Mouse (Mus musculus) cerebellum, adult (tissue): Measurements from ENCODE around the gene Arhgdia.
"Not testable (repeated sequence)": the region's sequence is repeated elsewhere in the genome, so short reads cannot be mapped to it uniquely, and the experiment has no call there.

Experiments used
- ATAC-seq: cut with Nextera tagmentation; 2 replicates; pipeline ENCODE4 v1.9.2; 2017; ENCODE audit warnings: mild to moderate bottlenecking, moderate library complexity, mixed read lengths; ENCODE audit not compliant: insufficient number of reproducible peaks, low FRiP score, low TSS enrichment

Gene Arhgdia

DNA sequence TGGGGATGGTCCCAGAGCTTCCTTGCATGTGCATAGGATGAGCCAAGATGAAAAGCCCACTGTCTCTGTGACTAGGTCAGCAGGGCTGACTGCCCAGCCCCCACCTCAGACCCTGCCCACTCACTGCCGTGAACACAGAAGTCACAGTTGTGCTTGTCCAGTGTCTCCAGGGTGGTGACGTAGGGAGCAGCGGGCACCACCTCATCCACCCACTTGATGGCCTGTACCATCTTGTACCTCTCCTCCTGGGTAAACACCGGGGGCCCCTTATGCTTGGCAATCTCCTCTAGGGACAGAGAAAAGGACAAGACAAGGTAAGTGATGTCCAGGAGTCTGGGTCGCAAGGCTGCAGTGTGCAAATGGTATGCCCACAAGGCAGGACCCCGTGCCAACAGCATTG lies 33.7 kb upstream of the Arhgdia start:
- ATAC-seq, result no peak

DNA sequence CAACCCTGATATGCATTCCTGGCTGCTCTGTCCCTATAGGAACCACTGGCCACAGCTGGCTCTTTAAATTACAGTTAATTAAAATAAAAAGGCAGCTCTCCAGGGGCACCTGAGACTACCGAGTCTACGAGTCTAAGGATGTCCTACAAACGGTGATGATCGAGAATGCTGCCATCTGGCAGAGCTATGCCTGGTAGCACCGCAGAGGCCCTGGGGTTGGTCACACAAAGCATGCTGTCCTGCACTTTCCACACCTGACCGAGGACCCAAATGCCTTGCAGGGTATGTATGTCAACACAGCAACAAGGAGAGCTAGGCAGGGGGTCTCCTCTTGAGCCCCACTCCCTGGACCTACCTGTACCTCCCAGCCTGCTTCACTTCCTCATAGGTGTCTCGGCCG lies 32.6 kb upstream of the Arhgdia start:
- ATAC-seq, result no peak

GRCm38 (mm10) chr11:120613481-120613972 lies 32.1 kb upstream of the Arhgdia start:
- ATAC-seq, result no peak

DNA sequence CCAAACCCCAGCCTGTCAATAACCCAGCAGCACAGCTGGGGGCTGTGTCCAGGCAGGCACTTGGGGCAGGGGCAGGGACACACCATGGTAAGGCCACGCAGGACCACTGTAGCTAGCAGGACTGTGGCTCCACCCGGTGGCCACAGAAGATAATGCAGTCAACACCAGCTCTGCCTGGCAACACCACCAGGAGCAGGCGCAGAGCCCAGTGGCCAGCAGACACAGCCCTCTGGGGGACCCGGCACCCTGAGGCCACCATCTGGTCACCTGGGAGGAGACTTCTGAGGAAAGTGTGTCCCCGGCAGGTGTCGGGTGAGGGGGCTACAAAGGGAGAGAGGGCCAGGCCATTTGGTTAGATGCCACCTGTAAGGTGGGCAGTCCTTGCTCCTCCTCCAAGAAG lies 31.3 kb upstream of the Arhgdia start:
- peak; percentile 61 for ATAC-seq

DNA sequence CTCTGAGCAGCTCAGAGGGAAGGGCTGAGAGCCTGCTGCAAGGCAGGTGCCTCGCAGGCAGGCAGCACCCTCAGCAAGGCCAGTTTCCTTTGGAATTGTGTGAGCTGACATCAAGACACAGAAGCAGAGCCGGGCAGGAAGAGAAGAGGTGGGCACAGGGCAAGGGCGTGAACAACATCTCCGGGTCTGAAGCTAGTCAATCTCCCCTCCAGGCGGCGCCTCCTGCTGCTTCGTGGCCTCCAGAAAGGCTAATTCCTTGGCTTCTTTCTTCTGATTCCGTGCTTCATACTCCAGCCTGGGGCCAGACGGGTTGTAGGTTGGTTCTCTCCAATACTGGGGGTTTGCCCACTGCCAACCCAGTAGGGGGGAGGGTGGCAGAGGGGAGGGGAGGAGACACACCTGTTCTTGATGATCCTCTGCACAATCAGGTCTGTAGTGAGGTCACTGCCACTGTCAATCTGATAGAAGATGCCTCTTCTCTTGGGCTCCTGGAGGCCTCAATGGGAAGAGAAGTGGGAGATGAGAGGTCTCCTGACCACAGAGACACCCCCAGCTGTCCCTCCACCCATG lies 29.1 kb upstream of the Arhgdia start:
- ATAC-seq, result no peak

GRCm38 (mm10) chr11:120609250-120609649 lies 27.8 kb upstream of the Arhgdia start:
- ATAC-seq, result no peak

GRCm38 (mm10) chr11:120608241-120609034 lies 27.0 kb upstream of the Arhgdia start, which contains the start of gene Npb:
Gene Npb, plus strand, starts transcription at chr11:120608477.
- ATAC-seq, result no peak

- no peak for ATAC-seq
Measured at GRCm38 (mm10) chr11:120606764-120607163, 25.3 kb upstream of the Arhgdia start.

GRCm38 (mm10) chr11:120605667-120606066 lies 24.2 kb upstream of the Arhgdia start:
- ATAC-seq, result no peak

GRCm38 (mm10) chr11:120603545-120603944 lies 22.1 kb upstream of the Arhgdia start:
- no peak for ATAC-seq

DNA sequence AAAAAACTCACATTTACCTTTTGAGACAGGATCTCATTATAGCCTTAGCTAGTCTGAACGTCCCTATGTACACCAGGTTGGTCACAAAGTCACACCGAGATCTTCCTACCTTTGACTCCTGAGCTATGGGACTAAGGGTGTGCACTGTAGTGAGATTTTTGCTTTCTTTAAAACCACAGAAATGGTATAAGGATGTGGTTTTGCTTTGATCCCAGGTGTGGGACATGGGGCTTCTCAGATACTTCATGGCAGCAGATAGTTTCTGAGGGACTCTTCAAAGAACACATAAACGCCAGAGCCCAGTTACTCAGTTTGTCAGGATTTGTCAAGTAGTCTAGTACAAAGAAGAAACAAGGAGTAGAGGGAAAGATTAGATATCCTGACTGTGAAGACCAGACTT lies 19.3 kb upstream of the Arhgdia start:
- no peak for ATAC-seq

DNA sequence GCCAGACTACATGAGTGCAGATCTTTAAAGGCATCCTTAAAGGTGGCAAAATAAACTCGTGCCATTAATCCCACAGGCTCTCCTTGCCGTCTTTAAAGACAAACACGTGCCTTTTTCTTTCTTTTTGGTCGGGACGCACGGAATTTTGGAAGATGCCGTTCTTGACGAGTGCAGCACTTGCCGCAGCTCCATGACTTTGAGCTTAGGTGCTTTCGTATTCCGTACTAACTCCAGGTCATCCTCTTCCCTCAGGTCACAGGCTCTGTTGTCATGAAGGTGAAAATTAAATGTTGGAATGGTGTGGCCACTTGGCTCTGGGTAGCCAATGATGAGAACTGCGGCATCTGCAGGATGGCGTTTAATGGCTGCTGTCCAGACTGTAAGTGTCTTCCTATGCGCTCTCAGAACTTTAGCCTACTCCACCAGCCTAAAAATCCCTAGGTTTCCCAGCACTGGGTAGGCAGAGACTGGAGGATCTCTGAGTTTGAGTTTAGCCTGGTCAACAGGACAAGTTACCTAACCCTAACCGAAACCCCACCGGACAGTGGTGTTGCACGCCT lies 17.6 kb upstream of the Arhgdia start:
- ATAC-seq, result no peak

- ATAC-seq, result peak; percentile 96
Measured at GRCm38 (mm10) chr11:120598283-120598989, 17.0 kb upstream of the Arhgdia start, which contains the start of the genes Alyref and Anapc11. Gene Alyref, minus strand, starts transcription at chr11:120598365. Gene Anapc11, plus strand, starts transcription at chr11:120598421.

DNA sequence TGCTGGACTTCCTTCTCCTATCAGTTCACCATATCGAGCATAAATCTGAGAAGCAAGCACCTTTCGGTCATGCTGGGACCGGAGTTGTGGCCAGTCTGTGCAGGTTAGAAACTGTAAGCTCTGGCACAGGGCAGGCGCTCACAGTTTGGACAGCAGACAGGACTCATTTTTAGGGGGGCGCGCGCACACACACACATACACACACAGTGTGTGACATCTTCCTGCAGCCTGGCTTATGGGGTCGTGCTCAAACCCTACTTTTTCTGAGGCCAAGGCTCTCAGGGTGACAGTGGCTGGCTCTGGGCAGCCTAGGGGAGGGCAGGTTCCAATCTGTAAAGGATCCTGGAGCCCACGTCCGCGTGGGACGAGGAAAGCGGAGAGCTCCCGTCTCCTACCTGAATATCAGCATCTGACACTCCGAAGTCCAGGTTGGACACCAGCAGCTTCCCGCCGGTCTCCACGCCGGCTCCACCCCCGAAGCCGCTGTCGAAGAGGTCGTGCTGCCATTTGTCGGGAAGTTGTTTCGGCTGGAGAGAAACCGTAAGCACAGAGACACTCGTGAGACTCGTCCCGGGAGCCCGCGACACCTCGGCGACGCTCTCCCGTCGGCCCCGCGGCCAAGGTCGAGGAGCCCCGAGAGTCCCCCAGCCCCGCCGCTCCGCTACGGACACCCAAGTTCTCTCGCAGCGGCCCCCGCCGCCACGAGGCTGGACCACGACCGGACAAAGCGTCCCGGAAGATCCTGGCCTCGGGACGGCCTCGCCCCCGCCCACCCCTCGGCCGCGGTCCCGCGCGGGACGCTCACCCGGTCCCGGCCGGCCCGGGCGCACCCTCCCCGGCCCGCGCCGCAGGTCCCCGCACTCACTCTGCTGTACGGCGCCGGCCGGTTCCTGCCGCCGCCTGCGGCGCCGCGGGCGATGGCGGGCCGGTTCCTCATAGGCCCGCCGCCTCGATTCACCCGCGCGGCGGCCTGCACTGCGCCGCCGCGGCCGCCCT lies 16.1 kb upstream of the Arhgdia start:
- no peak; the same call in 1 of the 2 replicates for ATAC-seq

GRCm38 (mm10) chr11:120588531-120588930 lies 7.1 kb upstream of the Arhgdia start:
- ATAC-seq, result no peak

GRCm38 (mm10) chr11:120583937-120584336 lies 2.5 kb upstream of the Arhgdia start:
- ATAC-seq, result no peak

GRCm38 (mm10) chr11:120582982-120583293 lies 1.5 kb upstream of the Arhgdia start:
- ATAC-seq, result not testable (repeated sequence)

GRCm38 (mm10) chr11:120582268-120582981 lies 1.0 kb upstream of the Arhgdia start:
- ATAC-seq, result no peak

DNA sequence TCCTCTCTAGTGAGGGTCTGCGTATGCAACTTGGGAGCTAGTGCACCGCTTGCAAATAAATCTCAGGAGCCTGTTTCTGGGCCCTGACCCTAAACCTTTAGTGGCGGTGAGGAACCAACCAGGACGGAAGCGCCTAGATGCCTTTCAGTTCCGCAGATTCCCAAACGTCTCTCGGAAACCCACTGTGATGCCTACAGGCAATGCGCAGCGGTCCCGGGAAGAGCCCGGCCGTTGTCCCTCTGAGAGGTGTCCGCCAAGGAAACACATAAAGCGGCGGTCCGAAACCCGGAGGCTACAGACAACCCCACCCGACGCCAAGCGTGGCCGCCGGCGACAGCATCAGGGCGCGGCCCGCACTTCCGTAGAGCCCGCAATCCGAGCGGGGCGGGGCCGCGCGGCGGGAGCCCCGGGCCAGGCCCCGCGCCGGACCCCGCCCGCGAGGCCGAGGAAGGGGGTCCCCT lies 523 bp downstream of the Arhgdia start:
- no peak for ATAC-seq
